Mouse (Mus musculus) cerebellum, adult 2 months (tissue): Measurements from ENCODE around the gene Vmn2r28.
"Not testable (repeated sequence)": the region's sequence is repeated elsewhere in the genome, so short reads cannot be mapped to it uniquely, and the experiment has no call there.

ENCODE experiments used
- CTCF ChIP-seq: fragments of 200-500 bp; IDR thresholded peaks from 2 replicates; pipeline ENCODE4 v1.5.1; 2011; ENCODE audit warnings: low read depth, mild to moderate bottlenecking, control low read depth, low read length, moderate library complexity, borderline replicate concordance; ENCODE audit not compliant: insufficient read depth
- POLR2A ChIP-seq: fragments of 200-500 bp; IDR thresholded peaks from 2 replicates; pipeline ENCODE4 v1.6.1; 2011; ENCODE audit warnings: low read length, control low read depth, borderline replicate concordance; ENCODE audit not compliant: insufficient read depth

GRCm38 (mm10) chr7:5454011-5454410, 39.7 kb downstream of the Vmn2r28 start:
- TF ChIP-seq CTCF, POLR2A: not testable (repeated sequence)
